Mouse (Mus musculus) lung, postnatal 25 days (tissue): Measurements from ENCODE around the gene Tsc22d4.

Experiments
- DNase-seq: peaks from one replicate; pipeline ENCODE4 v3.0.0; 2022; ENCODE audit warnings: low spot score

The Tsc22d4 gene

GRCm38 (mm10) chr5:137788946-137789531 is 43.5 kb downstream of the Tsc22d4 start:
- DNase-seq, result no peak

- DNase-seq, result no peak
Observed at GRCm38 (mm10) chr5:137791553-137791952, 46.0 kb downstream of the Tsc22d4 start.

- no peak for DNase-seq
Observed at GRCm38 (mm10) chr5:137796606-137797005, 51.1 kb downstream of the Tsc22d4 start.

- DNase-seq, result no peak
Observed at GRCm38 (mm10) chr5:137800917-137801316, 55.4 kb downstream of the Tsc22d4 start.

- DNase-seq, result no peak
Observed at GRCm38 (mm10) chr5:137806158-137806557, 60.6 kb downstream of the Tsc22d4 start.

GRCm38 (mm10) chr5:137808316-137808715 is 62.8 kb downstream of the Tsc22d4 start:
- DNase-seq, result no peak

- no peak for DNase-seq
Observed at GRCm38 (mm10) chr5:137817466-137818222, 72.1 kb downstream of the Tsc22d4 start.
